Mouse (Mus musculus) midbrain, embryonic 12.5 days (tissue): ENCODE data around the gene Zbed3. TPM values are rescaled to one million over a fixed set of nuclear protein-coding genes. Genes with fewer than 3 reads are reported as not detected.

ENCODE experiments used
- ATAC-seq: fragments of 200-750 bp; cut with Nextera tagmentation; 2 replicates; pipeline ENCODE4 v1.8.0; 2017; ENCODE audit warnings: low read depth, moderate TSS enrichment, moderate library complexity; ENCODE audit not compliant: low FRiP score
- H3K27ac ChIP-seq: fragments of 300-500 bp; sonication (generic); replicated peaks from 2 replicates; pipeline ENCODE4 v1.5.1; 2016; ENCODE audit warnings: mild to moderate bottlenecking
- H3K27me3 ChIP-seq: fragments of 300-500 bp; sonication (generic); 2 replicates; pipeline ENCODE4 v1.6.1; 2016; ENCODE audit warnings: mild to moderate bottlenecking
- H3K36me3 ChIP-seq: fragments of 300-500 bp; sonication (generic); 2 replicates; pipeline ENCODE4 v1.6.1; 2016
- H3K4me1 ChIP-seq: fragments of 300-500 bp; sonication (generic); 2 replicates; pipeline ENCODE4 v1.6.1; 2016
- H3K4me2 ChIP-seq: fragments of 300-500 bp; sonication (generic); replicated peaks from 2 replicates; pipeline ENCODE4 v1.6.1; 2016; ENCODE audit warnings: mild to moderate bottlenecking, moderate library complexity
- H3K4me3 ChIP-seq: fragments of 300-500 bp; sonication (generic); 2 replicates; pipeline ENCODE4 v1.5.1; 2016; ENCODE audit warnings: mild to moderate bottlenecking
- H3K9ac ChIP-seq: fragments of 300-500 bp; sonication (generic); replicated peaks from 2 replicates; pipeline ENCODE4 v1.6.1; 2016; ENCODE audit warnings: mild to moderate bottlenecking, moderate library complexity
- H3K9me3 ChIP-seq: fragments of 300-500 bp; sonication (generic); 2 replicates; pipeline ENCODE4 v1.6.1; 2016; ENCODE audit warnings: mild to moderate bottlenecking
- WGBS: fragments of 180-500 bp; shearing (Covaris S2); methylation state at CpG from one replicate; pipeline ENCODE4 v1.1.7; 2016; 5-methylcytosine and 5-hydroxymethylcytosine counted together
- polyA plus RNA-seq: library from polyadenylated mRNA; unstranded; fragments of >200 nt; fragmentation: Nextera tagmentation; extraction: Ambion mirVana; gene quantifications from 2 replicates; pipeline ENCODE4 v1.2.1, GENCODE M21; 2016

The Zbed3 gene
- 53.1 and 62.3 TPM in 2 replicates for polyA plus RNA-seq

DNA sequence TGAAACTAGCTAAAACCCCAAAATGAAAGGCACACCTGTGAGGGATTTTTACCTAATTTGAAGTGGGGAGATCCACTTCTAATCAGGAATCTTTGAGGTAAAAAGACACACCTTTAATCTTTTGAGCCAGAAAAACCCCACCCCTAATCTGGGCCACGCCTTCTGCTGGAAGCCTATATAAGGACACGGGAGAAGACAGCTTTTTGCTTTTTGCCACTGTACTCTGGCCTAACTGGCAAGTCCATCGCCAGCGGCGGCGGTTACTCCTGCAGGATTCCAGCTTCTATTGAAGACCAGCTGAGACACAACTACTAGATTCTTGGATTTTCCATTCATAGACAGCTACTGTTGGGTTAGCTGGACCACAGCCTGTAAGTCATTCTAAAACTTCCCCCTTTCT is at the start of gene Zbed3:
Gene Zbed3 (plus strand): TSS at position 213 of the 400 bp plus-strand sequence.
- ATAC-seq, result no peak
- Histone ChIP-seq H3K4me3 (peak within 1 kb of the TSS; percentile 82), H3K27me3 (no peaks in the 10 kb centered on the region), H3K9ac (peak within 1 kb of the TSS; percentile 95), H3K4me2 (peak within 1 kb of the TSS; percentile 68), H3K9me3 (no peaks in the 10 kb centered on the region), H3K27ac (0 out of 2 replicates have a peak within 1 kb of the TSS, but pooled peaks have one; percentile 91), H3K4me1 (peaks cover 28% of the 10 kb centered on the region), H3K36me3 (no peaks in the 10 kb centered on the region)
- 91% methylated on average over 6 of the region's 6 CpGs for WGBS

DNA sequence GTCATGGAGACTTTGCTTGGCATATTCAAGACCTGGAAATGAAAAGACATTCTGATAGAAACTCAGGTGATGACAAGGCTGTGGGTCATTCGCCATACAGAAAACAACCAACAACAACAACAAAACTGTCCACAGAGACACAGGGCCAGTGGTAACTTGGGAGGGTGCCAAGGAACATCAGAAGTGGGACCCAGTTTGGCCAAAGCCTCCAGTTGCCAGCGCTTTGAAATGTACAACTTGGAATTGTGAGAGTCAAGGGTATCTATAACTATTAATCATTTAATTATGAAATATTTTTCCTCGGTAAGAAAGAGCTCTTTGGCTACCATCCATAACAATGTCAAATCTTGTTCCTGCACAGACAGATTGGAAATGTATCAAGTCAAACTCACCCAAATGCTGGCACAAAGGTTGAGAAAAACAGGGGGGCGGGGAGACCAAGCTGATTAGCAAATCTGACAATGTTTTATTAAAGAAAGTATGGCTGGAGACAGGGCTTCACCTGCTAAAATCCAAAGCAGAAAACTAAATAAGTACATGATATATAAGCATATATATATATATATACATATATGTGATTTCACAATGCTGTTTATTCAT is 44.9 kb upstream of the Zbed3 start:
- WGBS, result 92% methylated on average over 4 of the region's 4 CpGs
- no peak for ATAC-seq
- Histone ChIP-seq H3K4me2 (no peak overlapping the region), H3K4me1 (no peaks in the 10 kb centered on the region), H3K9ac (no peak overlapping the region), H3K36me3 (no peaks in the 10 kb centered on the region), H3K27ac (no peak overlapping the region), H3K27me3 (no peaks in the 10 kb centered on the region), H3K4me3 (no peak overlapping the region), H3K9me3 (no peaks in the 10 kb centered on the region)

DNA sequence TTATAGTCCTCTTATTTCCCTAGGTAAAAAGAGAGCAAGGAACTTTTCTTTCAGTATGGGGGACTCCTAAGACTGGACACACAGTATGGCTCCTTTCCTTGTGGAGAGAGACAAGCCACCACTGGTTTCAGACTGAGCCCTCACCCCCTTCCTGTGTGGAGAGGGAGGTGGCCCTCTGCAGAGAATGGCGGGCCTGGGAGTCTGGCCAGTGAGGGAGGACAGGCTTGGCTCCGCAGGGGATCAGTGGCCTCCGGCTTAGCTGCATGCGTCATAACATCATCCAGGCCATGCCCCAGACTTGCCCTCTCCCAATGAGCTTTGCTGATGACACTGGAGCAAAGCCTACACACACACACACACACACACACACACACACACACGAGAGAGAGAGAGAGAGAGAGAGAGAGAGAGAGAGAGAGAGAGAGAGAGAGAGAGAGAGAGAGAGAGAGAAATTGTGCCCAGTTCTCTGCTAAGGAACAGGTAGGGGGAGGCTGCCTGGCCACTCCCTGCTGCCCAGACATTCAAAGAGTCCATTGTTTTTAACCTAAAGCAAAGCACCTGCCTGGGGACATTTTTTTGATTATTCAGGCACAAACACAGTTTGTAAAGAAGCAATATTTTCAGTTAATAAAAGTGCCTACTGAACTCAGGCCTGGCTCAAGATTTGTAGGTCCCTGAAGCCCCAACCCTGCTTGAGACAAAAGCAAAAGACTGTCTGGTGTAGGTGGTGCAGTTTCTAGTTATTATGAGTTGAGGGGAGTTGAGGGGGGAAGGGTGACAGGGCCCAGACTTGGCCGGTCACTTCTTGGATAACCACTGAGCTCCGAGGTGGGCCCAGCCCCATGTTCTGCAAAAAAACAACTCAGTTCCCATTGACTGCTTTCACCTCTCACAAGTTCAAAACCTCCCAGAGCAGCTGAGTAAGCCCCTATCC is 41.4 kb upstream of the Zbed3 start:
- ATAC-seq, result no peak
- H3K4me2 ChIP-seq, result no peak overlapping the region
- H3K36me3 ChIP-seq, result no peaks in the 10 kb centered on the region

DNA sequence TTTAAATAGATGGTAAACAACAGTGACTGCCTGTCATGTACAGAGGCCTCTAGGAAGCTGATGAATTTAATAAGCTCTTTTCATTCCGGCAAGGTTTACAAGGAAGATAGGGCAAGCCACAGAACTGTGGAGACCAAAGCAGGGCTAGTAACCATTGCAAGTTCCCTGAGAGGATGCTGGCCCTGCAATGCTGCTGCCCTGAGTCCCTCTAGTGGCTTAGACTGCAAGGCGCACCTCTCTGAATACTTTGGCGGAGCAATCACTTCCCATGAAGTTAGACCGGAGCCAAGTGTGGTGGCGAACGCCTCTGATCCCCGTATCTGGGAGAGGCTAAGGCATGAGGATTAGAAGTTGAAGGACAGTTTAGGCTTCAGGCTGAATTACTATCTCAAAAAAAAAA is 36.4 kb upstream of the Zbed3 start:
- Histone ChIP-seq H3K4me2 (no peak overlapping the region), H3K4me3 (no peak overlapping the region), H3K27ac (no peak overlapping the region), H3K4me1 (no peaks in the 10 kb centered on the region), H3K27me3 (no peaks in the 10 kb centered on the region), H3K9ac (no peak overlapping the region), H3K9me3 (no peaks in the 10 kb centered on the region), H3K36me3 (no peaks in the 10 kb centered on the region)
- WGBS, result 11% methylated on average over 7 of the region's 7 CpGs
- ATAC-seq, result no peak

More for the DNA sequence above, 41.4 kb upstream of the Zbed3 start:
- Histone ChIP-seq H3K4me3 (no peak overlapping the region), H3K4me1 (no peaks in the 10 kb centered on the region), H3K27me3 (no peaks in the 10 kb centered on the region), H3K27ac (no peak overlapping the region), H3K9ac (no peak overlapping the region), H3K9me3 (no peaks in the 10 kb centered on the region)
- 34% methylated on average over 6 of the region's 7 CpGs for WGBS

DNA sequence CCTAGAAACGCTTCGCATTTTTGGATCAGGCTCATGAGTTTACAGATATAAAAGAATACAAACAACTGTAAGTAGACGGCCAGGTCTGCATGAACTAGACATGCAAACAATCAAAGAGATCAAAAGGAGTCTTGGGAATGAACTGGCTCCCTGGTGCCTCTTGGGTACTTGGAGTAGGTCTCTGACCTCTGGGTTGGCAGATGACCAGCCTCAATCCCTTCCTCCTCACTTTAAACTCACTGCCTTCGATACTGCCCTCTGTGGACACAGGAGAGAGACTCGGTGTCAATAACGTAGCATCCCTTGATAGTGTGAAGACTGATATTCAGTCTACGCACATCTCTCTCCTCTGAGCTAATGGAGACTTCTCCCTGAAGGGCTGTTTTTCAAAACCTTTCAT is 35.4 kb upstream of the Zbed3 start:
- Histone ChIP-seq H3K9me3 (no peaks in the 10 kb centered on the region), H3K27ac (no peak overlapping the region), H3K4me3 (no peak overlapping the region), H3K4me2 (no peak overlapping the region), H3K27me3 (no peaks in the 10 kb centered on the region), H3K9ac (no peak overlapping the region), H3K4me1 (no peaks in the 10 kb centered on the region), H3K36me3 (no peaks in the 10 kb centered on the region)
- WGBS, result 80% methylated on average over 7 of the region's 7 CpGs
- ATAC-seq, result no peak

DNA sequence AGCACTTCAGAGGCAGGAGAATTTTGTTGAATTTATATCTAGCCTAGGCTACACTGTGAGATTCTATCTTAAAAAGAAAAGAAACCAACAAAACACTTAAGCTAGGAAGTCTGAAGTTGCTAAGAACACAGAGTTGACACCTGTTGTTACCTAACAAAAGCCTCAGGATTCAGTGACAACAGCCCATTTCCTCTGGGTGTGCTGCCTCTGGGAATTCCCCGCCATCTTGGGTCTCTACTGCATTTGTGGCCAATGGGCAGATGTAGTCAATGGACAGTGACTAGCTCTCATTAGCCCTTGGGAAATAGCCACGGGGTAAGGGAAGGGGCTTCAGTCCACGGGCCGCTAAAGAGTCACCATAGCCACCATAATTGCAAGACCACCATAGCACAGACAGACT is 31.4 kb upstream of the Zbed3 start:
- Histone ChIP-seq H3K36me3 (no peaks in the 10 kb centered on the region), H3K4me2 (no peak overlapping the region), H3K27ac (no peak overlapping the region), H3K9me3 (no peaks in the 10 kb centered on the region), H3K27me3 (no peaks in the 10 kb centered on the region), H3K9ac (no peak overlapping the region), H3K4me1 (no peaks in the 10 kb centered on the region), H3K4me3 (no peak overlapping the region)
- ATAC-seq, result no peak
- 69% methylated on average over 4 of the region's 4 CpGs for WGBS

DNA sequence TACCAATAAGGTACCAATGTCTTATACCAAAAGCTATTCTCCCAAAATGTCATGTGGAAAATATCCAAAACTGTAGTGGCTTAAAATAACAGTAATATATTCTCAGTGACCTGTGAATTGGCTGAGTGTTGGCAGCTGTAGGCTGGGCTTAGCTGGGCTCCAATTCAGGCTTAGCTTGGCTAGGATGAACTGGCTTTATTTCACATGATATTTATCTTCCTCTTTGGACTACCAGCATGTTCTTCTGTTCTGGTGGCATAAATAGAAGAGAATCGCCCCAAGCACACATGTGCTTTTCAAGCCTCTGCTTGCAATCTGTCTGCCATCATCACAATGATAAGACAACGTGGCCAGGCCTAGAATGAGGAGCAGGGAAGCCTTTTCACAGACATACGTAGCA is 23.5 kb upstream of the Zbed3 start:
- Histone ChIP-seq H3K9me3 (0 out of 2 replicates have a peak, but pooled peaks cover 3% of the 10 kb centered on the region), H3K27ac (no peak overlapping the region), H3K27me3 (no peaks in the 10 kb centered on the region), H3K36me3 (no peaks in the 10 kb centered on the region), H3K4me1 (no peaks in the 10 kb centered on the region), H3K4me2 (no peak overlapping the region), H3K9ac (no peak overlapping the region), H3K4me3 (no peak overlapping the region)
- ATAC-seq, result no peak
- 70% methylated on average over 3 of the region's 3 CpGs for WGBS

DNA sequence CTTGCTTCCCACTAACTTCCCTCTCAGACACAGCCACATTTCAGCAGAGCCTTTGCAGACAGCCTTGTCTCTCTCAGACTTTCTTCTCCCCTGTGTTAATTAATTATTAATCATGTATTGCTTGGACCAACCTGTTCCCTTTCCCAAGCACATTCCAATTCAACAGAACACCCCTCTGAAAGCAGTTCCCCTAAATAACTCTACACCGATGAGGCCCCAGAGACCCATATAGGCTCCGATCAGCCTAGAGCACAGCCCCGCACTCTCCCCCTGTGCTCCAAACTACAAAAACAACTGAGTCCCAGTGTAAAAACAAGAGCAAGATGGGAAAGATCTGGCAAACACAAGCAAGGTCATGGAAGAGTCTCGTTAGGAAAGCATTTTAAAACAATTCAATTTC is 16.8 kb upstream of the Zbed3 start:
- H3K36me3 ChIP-seq, result no peaks in the 10 kb centered on the region
- WGBS, result 79% methylated on average over 4 of the region's 4 CpGs
- H3K9ac ChIP-seq, result no peak overlapping the region
- ATAC-seq, result no peak
- no peaks in the 10 kb centered on the region for H3K27me3 ChIP-seq
- no peaks in the 10 kb centered on the region for H3K4me1 ChIP-seq
- no peak overlapping the region for H3K27ac ChIP-seq
- H3K4me3 ChIP-seq, result no peak overlapping the region
- no peak overlapping the region for H3K4me2 ChIP-seq
- no peaks in the 10 kb centered on the region for H3K9me3 ChIP-seq

DNA sequence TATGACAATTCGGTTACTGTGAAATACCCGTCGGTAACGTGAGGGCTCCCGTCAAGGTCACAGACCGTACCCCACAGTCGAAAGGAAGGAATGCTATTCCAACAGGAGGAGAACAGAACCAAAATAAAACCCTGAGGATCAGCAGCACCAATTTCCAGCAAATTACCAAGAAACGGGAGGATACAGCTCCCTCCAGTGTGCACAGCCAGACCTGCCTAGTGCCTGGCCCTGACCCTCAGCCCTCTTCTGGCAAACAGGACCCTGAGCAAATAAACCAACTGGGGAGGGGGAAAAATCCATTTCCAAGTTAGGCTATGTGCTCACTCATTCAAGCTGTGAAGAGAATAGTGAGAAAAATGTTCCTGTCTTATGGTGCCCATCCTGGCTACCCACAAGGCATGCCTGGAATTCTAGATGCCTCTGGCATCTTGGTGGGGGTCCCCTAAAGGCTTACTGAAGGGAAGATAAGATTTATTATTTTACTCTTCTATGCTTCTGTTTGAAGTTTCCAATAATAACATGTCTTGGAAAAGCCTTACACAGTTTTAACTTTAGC is 16.2 kb upstream of the Zbed3 start:
- Histone ChIP-seq H3K4me3 (no peak overlapping the region), H3K9me3 (no peaks in the 10 kb centered on the region), H3K4me1 (peaks cover 4% of the 10 kb centered on the region; the same call in 1 of the 2 replicates), H3K27ac (no peak overlapping the region), H3K36me3 (no peaks in the 10 kb centered on the region), H3K27me3 (no peaks in the 10 kb centered on the region), H3K4me2 (no peak overlapping the region), H3K9ac (no peak overlapping the region)
- no peak for ATAC-seq
- 82% methylated on average over 8 of the region's 8 CpGs for WGBS

DNA sequence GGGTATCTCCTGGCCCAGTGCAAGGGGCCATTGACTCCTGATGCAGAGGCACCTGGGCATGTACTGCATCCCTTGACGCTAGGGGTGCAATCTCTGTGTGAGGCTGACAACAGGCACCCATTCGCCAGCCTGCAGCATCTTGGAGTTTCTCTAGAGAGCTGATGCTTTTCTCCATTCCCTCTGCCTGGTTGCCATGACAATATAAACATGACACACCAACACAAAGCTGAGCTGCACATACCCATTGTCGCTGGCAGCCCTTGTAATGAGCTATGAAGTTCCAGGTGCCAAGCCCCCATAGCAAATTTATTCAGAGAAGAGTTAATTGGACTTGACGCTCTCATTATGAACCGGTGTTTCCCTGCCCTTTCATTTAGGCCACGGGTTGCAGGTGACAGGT is 11.4 kb upstream of the Zbed3 start:
- Histone ChIP-seq H3K36me3 (no peaks in the 10 kb centered on the region), H3K27ac (no peak overlapping the region), H3K27me3 (no peaks in the 10 kb centered on the region), H3K9ac (no peak overlapping the region), H3K4me1 (peaks cover 5% of the 10 kb centered on the region; the same call in 1 of the 2 replicates), H3K9me3 (no peaks in the 10 kb centered on the region), H3K4me3 (no peak overlapping the region), H3K4me2 (no peak overlapping the region)
- ATAC-seq, result no peak
- 70% methylated on average over 6 of the region's 6 CpGs for WGBS

DNA sequence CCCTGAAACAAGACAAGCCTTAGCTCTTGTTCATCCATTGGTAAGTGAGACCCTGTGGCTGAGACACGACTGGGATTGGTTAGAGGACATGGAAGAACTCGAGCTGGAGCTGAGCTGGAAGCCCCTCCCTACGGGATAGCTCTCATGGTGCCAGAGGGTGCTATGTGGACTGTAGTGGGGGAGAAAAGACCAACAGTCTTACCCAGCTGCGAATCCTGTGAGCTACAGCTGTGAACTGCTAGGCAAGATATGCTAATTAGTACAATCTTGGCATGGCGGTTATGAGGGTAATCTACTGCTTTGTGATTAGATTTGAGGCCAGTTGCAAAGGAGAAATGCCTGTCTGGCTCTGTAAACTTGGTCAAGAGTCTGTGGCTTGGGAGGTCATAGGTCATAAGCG is 4.3 kb upstream of the Zbed3 start:
- 84% methylated on average over 6 of the region's 6 CpGs for WGBS
- Histone ChIP-seq H3K36me3 (no peaks in the 10 kb centered on the region), H3K9me3 (no peaks in the 10 kb centered on the region), H3K4me2 (no peak overlapping the region), H3K27me3 (no peaks in the 10 kb centered on the region), H3K4me3 (no peak overlapping the region), H3K9ac (no peak overlapping the region), H3K27ac (no peak overlapping the region), H3K4me1 (0 out of 2 replicates have a peak, but pooled peaks cover under 1% of the 10 kb centered on the region)
- ATAC-seq, result no peak

DNA sequence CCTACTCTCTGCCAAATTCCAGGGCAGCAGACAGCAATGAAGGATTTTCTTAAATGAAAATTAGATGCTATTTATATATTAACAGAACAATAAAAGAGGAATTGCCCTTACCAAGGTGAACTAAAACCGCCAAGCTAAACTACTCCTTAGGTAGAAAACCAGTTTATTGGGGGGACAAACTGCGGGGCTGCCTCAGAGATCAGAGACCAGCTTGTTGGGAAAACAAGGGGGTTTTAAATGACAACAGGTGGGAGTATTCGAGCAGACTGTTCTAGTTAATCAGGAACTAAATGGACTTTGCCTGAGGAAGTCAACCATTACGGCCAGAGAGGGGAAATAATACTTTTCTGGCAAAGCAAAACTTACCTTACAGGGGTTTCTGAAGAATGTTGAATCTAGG is 3.0 kb upstream of the Zbed3 start:
- H3K4me1 ChIP-seq, result 0 out of 2 replicates have a peak, but pooled peaks cover 5% of the 10 kb centered on the region
- 64% methylated on average over 4 of the region's 4 CpGs for WGBS
- ATAC-seq, result no peak
- H3K4me3 ChIP-seq, result no peak overlapping the region
- H3K36me3 ChIP-seq, result no peaks in the 10 kb centered on the region
- H3K9me3 ChIP-seq, result no peaks in the 10 kb centered on the region
- no peak overlapping the region for H3K27ac ChIP-seq
- no peak overlapping the region for H3K4me2 ChIP-seq
- no peaks in the 10 kb centered on the region for H3K27me3 ChIP-seq
- H3K9ac ChIP-seq, result no peak overlapping the region
